Mouse (Mus musculus) spleen, adult 2 months (tissue): ENCODE measurements around the gene Cxcl16. TPM values are rescaled to one million over a fixed set of nuclear protein-coding genes. Genes with fewer than 3 reads are reported as not detected.

Experiments used
- DNase-seq, 2 experiments: peaks; one replicate each; pipeline versions ENCODE4 v3.0.0 to v3.0.0-alpha.2; 2012 to 2021; ENCODE audit warnings: low spot score in 2 of 2, low read depth in 1 of 2
- H3K27ac ChIP-seq: fragments of 200-500 bp; 2 replicates; pipeline ENCODE4 v1.5.1; 2012; ENCODE audit warnings: low read length, inconsistent platforms; ENCODE audit not compliant: insufficient read depth
- H3K27me3 ChIP-seq: fragments of 200-500 bp; 2 replicates; pipeline ENCODE4 v1.6.1; 2012; ENCODE audit warnings: mild to moderate bottlenecking, moderate library complexity, low read length, inconsistent platforms; ENCODE audit not compliant: control insufficient read depth, insufficient read depth
- H3K36me3 ChIP-seq: fragments of 200-500 bp; 2 replicates; pipeline ENCODE4 v1.6.1; 2012; ENCODE audit warnings: mild to moderate bottlenecking, low read length, inconsistent platforms; ENCODE audit not compliant: control insufficient read depth, insufficient read depth
- H3K4me1 ChIP-seq: fragments of 200-500 bp; 2 replicates; pipeline ENCODE4 v1.6.1; 2011; ENCODE audit warnings: inconsistent platforms; ENCODE audit not compliant: control insufficient read depth, insufficient read depth, insufficient read length
- H3K4me3 ChIP-seq: fragments of 200-500 bp; 2 replicates; pipeline ENCODE4 v1.5.1; 2011; ENCODE audit warnings: mild to moderate bottlenecking, inconsistent platforms; ENCODE audit not compliant: insufficient read depth, insufficient read length; ENCODE audit errors: extremely low read depth
- CTCF ChIP-seq: fragments of 200-500 bp; IDR thresholded peaks from 2 replicates; pipeline ENCODE4 v1.5.1; 2011; ENCODE audit warnings: mild to moderate bottlenecking, inconsistent platforms; ENCODE audit not compliant: insufficient read depth, insufficient read length, insufficient replicate concordance; ENCODE audit errors: extremely low read depth
- POLR2A ChIP-seq: fragments of 200-500 bp; IDR thresholded peaks from 2 replicates; pipeline ENCODE4 v1.6.1; 2011; ENCODE audit warnings: low read depth, low read length, inconsistent platforms
- WGBS: fragments of 180-500 bp; shearing (Covaris S2); methylation state at CpG from one replicate; pipeline ENCODE4 v1.1.7; 2018; 5-methylcytosine and 5-hydroxymethylcytosine counted together
- polyA plus RNA-seq: library from polyadenylated mRNA; depleted of rRNA; stranded (reverse); fragments of >200 nt; gene quantifications from 2 replicates; pipeline ENCODE4 v1.2.3, GENCODE M21; 2012

The Cxcl16 gene
- polyA plus RNA-seq, 1 experiment = 28.8 TPM

DNA sequence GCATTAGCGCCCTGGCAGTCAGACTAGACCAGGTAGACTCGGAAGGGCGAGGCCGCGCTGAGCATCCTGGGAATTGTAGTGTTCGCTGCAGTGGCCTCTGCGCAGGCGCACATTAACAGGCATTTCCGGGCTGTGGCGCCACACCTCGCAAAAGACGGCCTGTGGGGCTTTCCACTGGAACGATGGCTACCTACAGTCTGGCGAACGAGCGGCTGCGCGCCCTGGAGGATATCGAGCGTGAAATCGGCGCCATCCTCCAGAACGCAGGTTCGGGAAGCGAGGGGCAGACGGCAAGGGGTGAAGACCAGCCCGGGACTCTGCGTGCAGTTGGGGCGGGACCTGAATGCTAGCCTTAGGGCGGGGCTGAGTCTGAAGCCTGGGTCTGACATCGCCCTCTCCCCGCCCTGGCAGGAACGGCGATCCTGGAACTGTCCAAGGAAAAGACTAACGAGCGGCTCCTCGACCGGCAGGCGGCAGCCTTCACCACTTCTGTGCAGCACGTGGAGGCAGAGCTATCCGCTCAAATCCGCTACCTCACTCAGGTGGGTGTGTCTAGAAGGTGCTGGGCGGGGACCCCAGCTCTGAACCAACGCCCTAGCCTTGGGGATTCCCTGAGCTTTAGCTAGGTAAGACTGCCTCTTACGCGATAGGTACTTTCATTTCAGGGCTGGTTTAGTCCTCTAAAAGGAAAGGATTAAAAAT is 7.8 kb downstream of the Cxcl16 start, which contains the start of gene Med11:
TSS of gene Med11 (plus strand) at position 123 of the 702 bp plus-strand sequence.
- H3K36me3 ChIP-seq = peaks cover 2% of the 10 kb centered on the region; the same call in 1 of the 2 replicates
- DNase-seq = peak; percentile 91 to 93
- H3K27ac ChIP-seq = peak within 1 kb of the TSS; percentile 97
- WGBS = under 1% methylated on average over 46 of the region's 46 CpGs
- TF ChIP-seq CTCF = peak; percentile 65; the same call in 1 of the 2 replicates
- TF ChIP-seq POLR2A = peak; percentile 74
- H3K4me3 ChIP-seq = peak within 1 kb of the TSS; percentile 79
- H3K4me1 ChIP-seq = peaks cover 12% of the 10 kb centered on the region
- H3K27me3 ChIP-seq = no peaks in the 10 kb centered on the region

DNA sequence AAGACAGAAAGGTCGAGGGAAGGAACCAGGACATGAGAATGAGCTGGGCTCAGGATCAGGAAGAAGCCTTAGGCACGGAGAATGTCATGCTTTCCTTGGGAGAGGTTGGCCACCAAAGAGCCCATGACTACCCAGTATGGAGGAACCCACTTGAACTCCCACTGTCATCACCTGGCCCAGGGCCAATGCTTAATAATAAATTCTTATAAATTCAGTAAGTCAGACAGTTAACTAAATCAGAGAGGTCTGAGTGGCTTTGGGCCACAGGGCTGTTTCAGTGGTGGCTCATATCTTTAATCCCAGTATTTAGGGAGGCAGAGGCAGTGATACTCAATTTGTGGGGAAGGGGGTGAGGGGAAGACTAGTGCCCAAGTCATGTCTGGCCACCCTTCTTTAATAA is 8.9 kb downstream of the Cxcl16 start:
- Histone ChIP-seq H3K27ac (no peak overlapping the region), H3K4me1 (peaks cover 16% of the 10 kb centered on the region), H3K36me3 (peaks cover 2% of the 10 kb centered on the region; the same call in 1 of the 2 replicates), H3K4me3 (no peak overlapping the region), H3K27me3 (no peaks in the 10 kb centered on the region)
- 85% methylated on average over 2 of the region's 2 CpGs for WGBS
- no peak for DNase-seq
- TF ChIP-seq POLR2A (no peak), CTCF (no peak)

DNA sequence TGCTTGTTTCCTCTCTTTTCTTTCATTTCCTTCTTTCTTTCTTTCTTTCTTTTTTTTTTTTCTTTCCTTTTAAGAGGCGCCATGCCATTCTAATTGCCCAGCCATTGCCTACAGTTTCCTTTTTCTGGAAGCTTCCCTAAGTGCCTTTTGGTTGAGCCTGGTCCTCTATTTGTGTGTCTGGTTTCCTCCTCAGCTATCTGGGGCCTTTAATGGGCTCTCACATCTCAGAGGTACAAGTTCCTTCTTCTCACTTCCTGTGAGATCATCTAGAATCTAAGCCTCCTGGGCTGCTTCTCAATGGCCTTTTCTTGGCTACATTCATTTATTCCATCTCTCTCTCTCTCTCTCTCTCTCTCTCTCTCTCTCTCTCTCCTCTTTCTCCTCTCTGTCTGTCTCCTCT is 12.4 kb downstream of the Cxcl16 start:
- Histone ChIP-seq H3K27me3 (no peaks in the 10 kb centered on the region), H3K4me3 (no peak overlapping the region), H3K4me1 (peaks cover 10% of the 10 kb centered on the region), H3K27ac (peak overlapping the region; percentile 68), H3K36me3 (no peaks in the 10 kb centered on the region)
- DNase-seq = no peak
- 14% methylated on average over 1 of the region's 1 CpGs for WGBS
- TF ChIP-seq POLR2A (no peak), CTCF (no peak)

DNA sequence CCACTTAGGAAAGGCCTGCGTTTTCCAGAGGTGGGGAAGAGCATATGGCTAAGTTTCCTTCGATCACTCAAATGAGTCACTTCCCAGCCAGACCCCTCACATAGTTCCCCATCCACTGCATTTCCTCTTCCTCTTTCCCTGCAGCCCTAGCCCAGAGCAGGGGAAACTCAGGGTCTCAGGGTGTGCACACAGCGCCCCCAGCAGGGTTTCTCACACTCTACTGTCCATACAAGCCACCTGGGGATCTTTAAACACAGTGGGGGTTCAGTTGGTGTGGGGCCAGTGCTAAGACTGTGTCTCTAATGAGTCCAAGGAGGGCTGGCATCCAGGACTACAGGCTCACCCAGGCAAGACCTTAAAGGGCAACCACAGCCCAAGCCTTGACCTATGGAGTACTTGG is 13.0 kb downstream of the Cxcl16 start:
- WGBS = 29% methylated on average over 3 of the region's 3 CpGs
- no peak overlapping the region for H3K4me3 ChIP-seq
- DNase-seq = no peak
- no peaks in the 10 kb centered on the region for H3K27me3 ChIP-seq
- no peak for TF ChIP-seq CTCF
- TF ChIP-seq POLR2A = no peak
- peaks cover 1% of the 10 kb centered on the region; the same call in 1 of the 2 replicates for H3K36me3 ChIP-seq
- H3K27ac ChIP-seq = peak overlapping the region; percentile 68
- H3K4me1 ChIP-seq = peaks cover 10% of the 10 kb centered on the region

GRCm38 (mm10) chr11:70444667-70445066 is 15.1 kb downstream of the Cxcl16 start:
- DNase-seq = no peak
- no peak for TF ChIP-seq POLR2A
- no peak for TF ChIP-seq CTCF
- Histone ChIP-seq H3K27ac (no peak overlapping the region), H3K4me1 (peaks cover 10% of the 10 kb centered on the region), H3K36me3 (peaks cover 12% of the 10 kb centered on the region), H3K4me3 (no peak overlapping the region), H3K27me3 (no peaks in the 10 kb centered on the region)
- WGBS = 87% methylated on average over 6 of the region's 6 CpGs

GRCm38 (mm10) chr11:70443964-70444363 is 15.8 kb downstream of the Cxcl16 start:
- H3K27ac ChIP-seq = no peak overlapping the region

GRCm38 (mm10) chr11:70441882-70442281 is 17.9 kb downstream of the Cxcl16 start:
- Histone ChIP-seq H3K36me3 (peaks cover 36% of the 10 kb centered on the region), H3K4me3 (no peak overlapping the region), H3K27me3 (no peaks in the 10 kb centered on the region), H3K27ac (no peak overlapping the region), H3K4me1 (peaks cover 6% of the 10 kb centered on the region)
- TF ChIP-seq CTCF = no peak
- TF ChIP-seq POLR2A = no peak
- WGBS = 89% methylated on average over 7 of the region's 7 CpGs
- DNase-seq = no peak

More at GRCm38 (mm10) chr11:70443964-70444363, 15.8 kb downstream of the Cxcl16 start:
- Histone ChIP-seq H3K4me1 (peaks cover 10% of the 10 kb centered on the region), H3K4me3 (no peak overlapping the region), H3K36me3 (peaks cover 19% of the 10 kb centered on the region), H3K27me3 (no peaks in the 10 kb centered on the region)
- 79% methylated on average over 3 of the region's 3 CpGs for WGBS
- TF ChIP-seq CTCF (no peak), POLR2A (no peak)
- DNase-seq = no peak

GRCm38 (mm10) chr11:70440637-70441036 is 19.1 kb downstream of the Cxcl16 start:
- 95% methylated on average over 4 of the region's 4 CpGs for WGBS
- H3K36me3 ChIP-seq = peaks cover 44% of the 10 kb centered on the region

More at GRCm38 (mm10) chr11:70440637-70441036, 19.1 kb downstream of the Cxcl16 start:
- Histone ChIP-seq H3K4me3 (no peak overlapping the region), H3K4me1 (peaks cover 12% of the 10 kb centered on the region; the same call in 1 of the 2 replicates), H3K27me3 (no peaks in the 10 kb centered on the region), H3K27ac (no peak overlapping the region)
- no peak for TF ChIP-seq CTCF
- TF ChIP-seq POLR2A = no peak
- DNase-seq = no peak
